Mouse (Mus musculus): ENCODE measurements around the gene Htr3b.

The Htr3b gene

DNA sequence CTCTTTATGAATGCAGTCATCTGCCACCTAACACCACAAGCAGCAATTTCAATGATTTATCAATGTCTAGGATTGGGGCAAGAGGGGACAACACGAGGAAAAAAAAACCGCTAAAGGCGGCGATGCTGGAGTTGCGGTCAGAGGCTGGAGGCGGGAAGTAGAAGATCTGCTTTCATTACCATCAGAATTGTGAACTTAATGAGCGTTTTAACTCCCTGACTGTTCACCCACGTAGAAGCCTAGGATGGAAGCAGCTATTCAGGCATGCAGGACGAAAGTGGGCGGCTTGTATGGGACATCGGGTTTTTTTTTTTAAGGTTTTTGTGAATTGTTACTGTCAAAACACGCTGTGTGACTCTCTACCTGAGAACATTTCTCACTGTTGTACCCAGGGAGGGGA, 3.5 kb downstream of the Htr3b start:
- in situ Hi-C loops (cut with MboI; ENCODE audit: unreplicated experiment in 2 of 2): loop anchor here (25.0 kb wide), 1 partner anchor 526 kb away; the partner anchor contains the start of gene Ttc12 (in 2 of the 2)

DNA sequence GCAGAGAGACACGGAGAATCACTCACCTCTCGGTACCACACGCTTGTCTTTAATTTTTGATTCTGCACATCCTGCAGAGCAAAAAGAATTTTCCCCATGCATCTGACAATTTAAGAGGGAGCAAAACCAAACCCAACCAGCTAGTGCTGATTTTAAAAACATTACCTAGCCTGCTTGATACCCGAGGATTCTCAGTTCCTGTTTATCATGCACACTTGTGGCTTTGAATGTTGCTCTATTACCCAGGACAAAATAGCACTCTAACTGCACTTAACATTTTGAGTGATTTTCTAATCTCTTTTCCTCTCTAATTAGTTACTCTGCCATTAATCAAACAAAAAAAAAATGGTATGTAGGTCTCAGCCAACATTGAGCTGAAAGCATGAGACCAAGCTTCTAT, 17.2 kb downstream of the Htr3b start:
- in situ Hi-C loops (cut with MboI; ENCODE audit: unreplicated experiment in 2 of 2): no loop called here

DNA sequence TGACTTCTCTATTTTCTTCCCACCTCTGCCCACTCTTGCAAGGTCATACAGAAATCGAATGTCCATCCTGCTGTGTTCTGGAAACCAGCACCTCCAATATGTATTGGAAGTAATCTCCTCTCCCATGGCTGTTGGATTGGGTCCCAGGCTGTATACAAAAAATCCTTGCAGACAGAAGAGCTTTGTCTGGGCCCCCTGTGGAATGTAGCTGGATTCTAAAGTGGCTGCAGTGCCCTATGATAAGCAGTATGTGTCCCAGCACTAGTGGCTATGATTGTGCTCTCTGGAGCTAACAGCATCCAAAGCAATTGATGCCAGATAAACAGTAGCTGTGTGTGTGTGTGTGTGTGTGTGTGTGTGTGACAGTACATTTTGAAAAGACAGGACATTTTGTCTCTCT, 22.4 kb downstream of the Htr3b start:
- in situ Hi-C loops (cut with MboI; ENCODE audit: unreplicated experiment in 2 of 2): no loop called here

DNA sequence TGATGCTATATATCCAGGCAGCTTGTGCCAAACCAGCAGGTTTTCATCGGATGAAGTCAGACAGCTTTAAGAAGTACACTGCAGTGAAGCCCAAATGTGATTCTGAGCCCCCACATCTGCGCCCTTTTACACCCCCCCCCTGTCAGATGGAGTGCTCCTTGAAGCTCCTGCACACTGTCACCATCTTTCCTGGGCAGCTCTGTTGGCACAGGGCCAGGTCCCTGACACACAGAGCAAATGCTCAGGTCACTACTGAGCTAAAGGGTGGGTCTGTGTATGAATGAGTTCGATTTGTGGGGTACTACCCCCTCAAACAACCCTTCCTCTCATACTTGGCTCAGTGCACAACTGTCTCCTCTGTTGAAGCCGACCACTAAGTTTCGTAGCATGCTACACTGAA, 35.4 kb downstream of the Htr3b start:
- in situ Hi-C loops (cut with MboI; ENCODE audit: unreplicated experiment in 2 of 2): no loop called here

DNA sequence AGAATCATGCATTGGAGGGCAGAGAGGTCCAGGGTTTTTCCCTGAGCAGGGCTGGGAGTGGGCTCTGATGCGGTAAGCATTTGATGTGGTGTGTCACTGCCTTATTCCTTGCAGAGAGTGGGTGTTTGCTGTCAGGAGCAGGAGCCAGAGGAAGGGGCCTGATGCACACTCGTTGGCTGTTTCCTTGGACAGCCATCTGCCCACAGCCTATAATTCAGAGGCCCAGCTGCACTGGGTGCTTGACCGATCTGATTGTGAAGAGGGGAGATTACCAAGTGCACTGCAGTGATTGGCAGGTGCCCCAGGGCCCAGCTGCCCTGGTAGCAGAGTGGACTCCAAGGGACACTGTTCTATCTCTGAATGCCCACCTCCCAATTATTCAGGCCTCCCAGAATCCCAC, 36.0 kb downstream of the Htr3b start:
- in situ Hi-C loops (cut with MboI; ENCODE audit: unreplicated experiment in 2 of 2): no loop called here

DNA sequence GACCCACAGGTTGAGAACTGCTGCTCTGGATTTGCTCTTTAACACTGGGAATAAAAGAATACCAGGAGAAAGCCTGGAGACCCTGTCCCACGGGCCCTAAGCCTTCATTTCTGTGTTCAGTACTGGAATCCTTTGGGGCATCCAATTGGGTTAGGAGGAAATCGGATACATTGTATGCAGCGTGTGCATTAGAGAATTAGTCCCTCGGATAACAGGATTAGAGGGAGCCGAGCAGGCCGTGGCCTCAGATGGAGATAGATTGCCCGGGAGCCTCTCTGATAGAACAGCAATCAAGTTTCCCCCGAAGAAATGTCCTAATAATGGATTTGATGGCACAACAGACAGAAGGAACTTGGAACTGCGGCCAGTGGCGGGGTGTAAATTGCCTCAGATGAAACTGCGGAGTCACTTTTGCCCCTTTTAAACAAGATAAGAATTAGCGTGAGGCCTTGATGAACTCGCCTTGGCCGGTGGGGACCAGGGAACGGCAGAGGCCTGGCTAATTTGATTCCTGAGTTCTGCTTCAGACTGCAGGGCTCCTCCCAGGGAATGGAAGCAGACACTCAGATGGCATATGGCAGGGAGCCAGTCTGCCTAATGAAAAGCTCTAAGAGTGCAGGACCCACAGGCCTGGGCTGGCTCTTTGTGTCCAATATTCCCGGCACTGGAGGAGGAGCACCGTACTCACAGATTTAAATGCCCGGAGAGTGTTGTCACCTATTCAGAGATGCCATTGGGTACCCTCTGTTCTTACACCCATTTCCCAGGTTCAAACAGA, 48.6 kb downstream of the Htr3b start:
- in situ Hi-C loops (cut with MboI; ENCODE audit: unreplicated experiment in 2 of 2): no loop called here

DNA sequence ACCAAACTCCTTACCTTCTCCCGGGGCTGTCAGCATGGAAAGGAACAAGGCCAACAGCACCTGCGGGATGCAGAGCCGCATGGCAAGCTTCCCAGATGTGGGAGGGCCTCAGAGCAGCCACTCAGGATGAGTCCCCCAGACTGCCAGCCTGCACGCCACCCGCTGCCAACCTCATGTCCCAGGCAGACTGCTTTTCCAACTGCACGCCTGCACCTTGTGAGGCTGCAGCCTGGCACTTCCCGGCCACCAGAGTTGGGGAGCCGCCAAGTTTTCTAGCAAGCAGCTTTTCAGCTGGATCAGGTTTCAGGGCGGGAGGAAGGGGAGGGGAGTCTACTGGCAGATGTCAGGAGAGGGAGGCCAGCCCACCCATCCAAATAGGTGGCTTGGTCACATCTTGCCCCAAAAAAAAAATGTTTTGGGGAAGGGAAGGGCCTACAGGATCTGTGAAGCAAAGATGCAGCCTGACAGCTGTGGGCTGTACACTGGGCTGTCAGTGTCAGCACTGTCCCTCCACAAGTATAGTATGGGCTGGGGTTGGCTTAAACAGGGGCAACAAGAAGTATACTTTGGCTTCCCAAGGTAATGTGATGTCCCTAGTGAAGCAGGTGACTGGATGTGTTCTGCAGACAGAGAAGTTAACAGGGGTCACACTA, 53.8 kb downstream of the Htr3b start, which contains the start of gene Htr3a:
Gene Htr3a, minus strand, starts transcription at position 215 of the 653 bp plus-strand sequence.
- in situ Hi-C loops (cut with MboI; ENCODE audit: unreplicated experiment in 2 of 2): no loop called here

DNA sequence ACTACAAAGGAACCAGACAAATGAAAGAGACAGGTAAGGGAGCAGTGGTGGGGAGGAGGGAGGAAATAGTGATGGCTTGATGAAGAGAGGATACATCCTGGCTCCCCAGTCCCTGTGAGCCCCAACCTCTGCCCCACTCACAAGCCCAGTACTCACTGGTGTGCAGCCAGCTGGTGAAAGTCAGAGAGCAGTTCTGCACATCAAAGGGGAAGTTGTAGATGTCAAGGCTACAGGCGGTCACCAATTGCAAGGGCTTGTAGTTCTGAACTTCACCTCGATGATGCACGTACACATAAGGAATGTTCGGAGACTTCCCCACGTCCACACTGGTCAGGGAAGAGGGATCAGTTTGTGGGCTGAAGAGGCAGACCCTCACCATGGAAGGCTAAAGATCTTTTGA, 60.4 kb downstream of the Htr3b start:
- in situ Hi-C loops (cut with MboI; ENCODE audit: unreplicated experiment in 2 of 2): no loop called here

DNA sequence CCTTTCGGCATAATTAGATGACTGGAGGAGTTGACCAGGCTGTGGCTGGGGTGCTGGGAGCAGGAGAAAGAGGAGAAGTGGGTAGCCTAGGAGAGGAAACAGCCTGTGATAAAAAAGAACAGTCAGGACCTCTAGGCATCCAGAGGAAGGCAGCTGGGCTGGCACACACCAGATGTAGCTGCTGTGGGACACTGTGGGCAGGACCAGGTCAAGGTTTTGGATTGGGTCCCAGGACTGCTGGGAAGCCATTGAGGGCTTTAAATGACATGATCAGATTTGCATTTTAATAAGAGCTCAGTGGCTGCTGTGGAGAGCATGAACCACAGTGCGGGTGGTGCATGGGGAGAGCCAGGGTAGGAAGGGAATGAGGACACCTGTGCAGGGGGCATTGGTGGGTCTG, 61.0 kb downstream of the Htr3b start:
- in situ Hi-C loops (cut with MboI; ENCODE audit: unreplicated experiment in 2 of 2): no loop called here

DNA sequence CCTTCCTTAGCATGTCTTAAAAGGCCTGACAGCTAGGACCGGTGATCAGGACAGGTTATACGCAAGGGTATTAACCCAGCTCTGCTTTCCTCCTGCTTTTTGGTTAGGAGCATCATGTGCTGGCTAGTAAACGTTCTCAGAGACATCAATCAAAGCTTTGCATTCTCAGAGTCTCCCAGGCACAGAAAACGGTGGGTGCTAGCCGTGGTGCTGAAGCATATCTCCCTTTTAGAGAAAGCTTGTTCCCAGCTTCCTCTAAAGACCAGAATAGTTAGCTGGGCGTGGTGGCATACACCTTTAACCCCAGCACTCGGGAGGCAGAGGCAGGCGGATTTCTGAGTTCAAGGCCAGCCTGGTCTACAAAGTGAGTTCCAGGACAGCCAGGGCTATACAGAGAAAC, 66.2 kb downstream of the Htr3b start:
- in situ Hi-C loops (cut with MboI; ENCODE audit: unreplicated experiment in 2 of 2): no loop called here

DNA sequence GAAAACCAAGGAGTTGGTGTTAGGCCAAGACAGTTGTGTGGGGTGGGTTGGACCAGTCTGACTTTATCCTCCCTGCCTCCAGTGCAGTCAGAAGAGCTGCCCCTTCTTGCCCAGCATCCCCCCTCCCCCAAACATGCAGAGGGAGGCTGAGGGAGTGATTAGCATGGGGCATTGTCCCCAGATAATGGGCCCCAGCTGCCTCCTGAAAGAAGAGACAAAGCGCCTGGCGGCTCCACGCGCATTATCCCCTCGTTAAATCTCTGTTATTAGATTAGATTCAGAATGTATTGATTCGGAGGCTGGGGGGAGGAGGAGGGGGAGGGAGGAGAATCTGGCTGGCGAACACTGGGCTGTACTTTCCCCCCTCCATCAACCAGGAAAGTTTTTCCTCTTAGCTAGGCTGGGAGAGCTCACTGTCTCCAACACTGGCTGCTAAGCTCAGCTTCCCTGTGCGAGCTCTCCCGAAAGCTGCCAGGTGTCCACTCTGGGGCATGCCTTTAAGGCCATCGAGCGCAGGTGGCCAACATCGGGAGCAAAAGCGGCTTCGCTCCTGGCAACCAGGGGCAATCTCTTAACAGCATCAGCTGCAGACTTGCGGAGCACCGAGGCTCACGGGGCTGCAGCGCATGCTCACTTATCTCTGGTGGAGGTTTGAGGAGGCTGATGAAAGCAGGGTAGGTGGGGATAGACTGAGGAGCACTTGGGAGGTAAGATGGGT, 68.8 kb downstream of the Htr3b start:
- in situ Hi-C loops (cut with MboI; ENCODE audit: unreplicated experiment in 2 of 2): no loop called here

DNA sequence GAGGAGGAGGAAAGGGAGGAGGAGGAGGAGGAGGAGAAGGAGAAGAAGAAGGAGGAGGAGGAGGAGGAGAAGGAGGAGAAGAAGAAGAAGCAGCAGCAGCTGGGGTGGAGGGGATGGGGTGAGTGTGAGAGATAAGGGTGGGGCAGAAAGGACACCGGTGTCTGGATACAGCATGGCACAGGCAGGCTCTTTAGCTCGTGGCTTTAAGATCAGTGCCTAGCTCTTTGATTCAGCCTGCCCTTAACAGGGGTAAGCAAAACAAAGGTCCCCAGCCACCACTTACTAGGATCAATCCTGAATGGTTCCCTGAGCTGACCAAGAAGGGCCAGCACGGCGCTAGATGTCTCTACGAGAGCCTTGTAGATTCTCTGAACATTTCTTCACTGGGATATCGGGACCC, 70.0 kb downstream of the Htr3b start:
- in situ Hi-C loops (cut with MboI; ENCODE audit: unreplicated experiment in 2 of 2): no loop called here

DNA sequence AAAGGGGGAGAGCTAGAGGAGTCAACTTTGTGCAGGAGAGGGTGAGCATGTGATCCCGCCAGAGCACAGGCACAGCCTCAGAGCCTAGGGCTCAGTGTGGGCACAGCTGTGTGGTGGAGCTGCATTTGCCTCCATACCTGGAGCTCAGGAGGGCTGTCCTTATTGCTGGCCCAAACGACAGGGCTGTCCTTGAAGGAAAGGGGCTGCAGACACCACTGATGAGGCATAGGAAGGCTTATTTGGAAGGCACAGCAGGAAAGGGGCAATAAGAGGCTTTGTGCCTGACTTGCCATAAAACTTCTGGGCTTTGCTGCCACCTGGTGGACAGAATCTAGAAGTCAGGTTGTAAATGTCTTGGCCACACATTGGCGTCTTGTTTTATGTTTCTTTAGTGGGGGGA, 70.8 kb downstream of the Htr3b start:
- in situ Hi-C loops (cut with MboI; ENCODE audit: unreplicated experiment in 2 of 2): no loop called here

DNA sequence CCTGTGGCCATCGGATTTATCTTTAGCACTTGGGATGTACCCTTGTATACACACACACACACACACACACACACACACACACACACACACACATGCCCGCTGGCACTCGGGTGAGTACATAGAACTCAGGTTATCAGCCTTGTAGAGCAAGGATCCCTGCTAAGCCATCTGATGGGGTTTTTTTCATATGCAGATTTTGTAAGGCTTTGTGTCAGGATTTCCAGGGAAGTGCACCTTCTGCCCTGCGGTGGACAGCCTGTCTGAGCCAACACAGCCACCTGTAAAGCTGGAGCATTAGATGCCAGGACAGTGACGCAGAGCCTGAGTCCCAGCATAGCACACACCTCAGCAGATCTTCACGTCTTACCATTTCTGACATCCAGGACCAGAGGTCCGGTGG, 75.7 kb downstream of the Htr3b start:
- in situ Hi-C loops (cut with MboI; ENCODE audit: unreplicated experiment in 2 of 2): no loop called here

Measured in v-Abl transformed pro-B cells (cell line).